Mouse (Mus musculus) liver, embryonic 12.5 days (tissue): ENCODE measurements around the gene Kcna3. TPM values are rescaled to one million over a fixed set of nuclear protein-coding genes. Genes with fewer than 3 reads are reported as not detected.

ENCODE experiments used
- ATAC-seq: fragments of 200-750 bp; cut with Nextera tagmentation; 2 replicates; pipeline ENCODE4 v1.8.0; 2017; ENCODE audit warnings: moderate number of reproducible peaks, mild to moderate bottlenecking, moderate library complexity
- H3K27ac ChIP-seq: fragments of 300-500 bp; sonication (generic); 2 replicates; pipeline ENCODE4 v1.5.1; 2016; ENCODE audit warnings: mild to moderate bottlenecking
- H3K27me3 ChIP-seq: fragments of 300-500 bp; sonication (generic); replicated peaks from 2 replicates; pipeline ENCODE4 v1.6.1; 2016; ENCODE audit warnings: mild to moderate bottlenecking, moderate library complexity
- H3K36me3 ChIP-seq: fragments of 300-500 bp; sonication (generic); 2 replicates; pipeline ENCODE4 v1.6.1; 2016; ENCODE audit warnings: mild to moderate bottlenecking, moderate library complexity
- H3K4me1 ChIP-seq: fragments of 300-500 bp; sonication (generic); 2 replicates; pipeline ENCODE4 v1.6.1; 2016
- H3K4me2 ChIP-seq: fragments of 300-500 bp; sonication (generic); 2 replicates; pipeline ENCODE4 v1.6.1; 2016; ENCODE audit warnings: mild to moderate bottlenecking, moderate library complexity
- H3K4me3 ChIP-seq: fragments of 300-500 bp; sonication (generic); 2 replicates; pipeline ENCODE4 v1.5.1; 2016; ENCODE audit warnings: mild to moderate bottlenecking, moderate library complexity
- H3K9ac ChIP-seq: fragments of 300-500 bp; sonication (generic); 2 replicates; pipeline ENCODE4 v1.6.1; 2016; ENCODE audit warnings: mild to moderate bottlenecking, moderate library complexity
- H3K9me3 ChIP-seq: fragments of 300-500 bp; sonication (generic); replicated peaks from 2 replicates; pipeline ENCODE4 v1.6.1; 2016; ENCODE audit warnings: mild to moderate bottlenecking, moderate library complexity
- WGBS: fragments of 180-500 bp; shearing (Covaris S2); methylation state at CpG from one replicate; pipeline ENCODE4 v1.1.7; 2016; ENCODE audit not compliant: insufficient replicate concordance; 5-methylcytosine and 5-hydroxymethylcytosine counted together
- polyA plus RNA-seq: library from polyadenylated mRNA; unstranded; fragments of >200 nt; fragmentation: Nextera tagmentation; extraction: Ambion mirVana; gene quantifications from 2 replicates; pipeline ENCODE4 v1.2.1, GENCODE M21; 2016

Kcna3 gene
- polyA plus RNA-seq, 1 experiment from 2014 or later, result 5.3 TPM

DNA sequence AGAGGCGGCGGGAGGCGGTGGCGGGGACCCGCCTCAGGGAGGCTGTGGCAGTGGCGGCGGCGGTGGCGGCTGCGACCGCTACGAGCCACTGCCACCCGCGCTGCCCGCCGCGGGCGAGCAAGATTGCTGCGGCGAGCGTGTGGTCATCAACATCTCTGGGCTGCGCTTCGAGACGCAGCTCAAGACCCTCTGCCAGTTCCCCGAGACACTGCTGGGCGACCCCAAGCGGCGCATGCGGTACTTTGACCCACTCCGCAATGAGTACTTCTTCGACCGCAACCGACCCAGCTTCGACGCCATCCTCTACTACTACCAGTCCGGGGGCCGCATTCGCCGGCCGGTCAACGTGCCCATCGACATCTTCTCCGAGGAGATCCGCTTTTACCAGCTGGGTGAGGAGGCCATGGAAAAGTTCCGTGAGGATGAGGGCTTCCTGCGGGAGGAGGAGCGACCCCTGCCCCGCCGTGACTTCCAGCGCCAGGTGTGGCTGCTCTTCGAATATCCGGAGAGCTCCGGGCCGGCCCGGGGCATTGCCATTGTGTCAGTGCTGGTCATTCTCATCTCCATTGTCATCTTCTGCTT, 580 bp downstream of the Kcna3 start:
- H3K27ac ChIP-seq, result no peak overlapping the region
- peak overlapping the region; percentile 92 for H3K4me2 ChIP-seq
- H3K27me3 ChIP-seq, result peaks cover 45% of the 10 kb centered on the region
- peaks cover 4% of the 10 kb centered on the region; the same call in 1 of the 2 replicates for H3K4me1 ChIP-seq
- no peaks in the 10 kb centered on the region for H3K36me3 ChIP-seq
- no peak; the same call in 1 of the 2 replicates for ATAC-seq
- H3K4me3 ChIP-seq, result peak overlapping the region; percentile 64
- WGBS, result 2% methylated on average over 55 of the region's 55 CpGs
- no peaks in the 10 kb centered on the region for H3K9me3 ChIP-seq
- peak overlapping the region; percentile 62 for H3K9ac ChIP-seq

DNA sequence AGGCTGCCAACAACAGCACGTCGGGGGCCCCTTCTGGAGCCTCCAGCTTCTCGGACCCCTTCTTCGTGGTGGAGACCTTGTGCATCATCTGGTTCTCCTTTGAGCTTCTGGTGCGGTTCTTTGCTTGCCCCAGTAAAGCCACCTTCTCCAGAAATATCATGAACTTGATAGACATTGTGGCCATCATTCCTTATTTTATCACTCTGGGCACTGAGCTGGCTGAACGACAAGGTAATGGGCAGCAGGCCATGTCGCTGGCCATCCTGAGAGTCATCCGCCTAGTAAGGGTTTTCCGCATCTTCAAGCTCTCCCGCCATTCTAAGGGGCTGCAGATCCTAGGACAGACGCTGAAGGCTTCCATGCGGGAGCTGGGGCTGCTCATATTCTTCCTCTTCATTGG, 1.1 kb downstream of the Kcna3 start:
- Histone ChIP-seq H3K9ac (no peak overlapping the region), H3K27me3 (peaks cover 45% of the 10 kb centered on the region), H3K36me3 (no peaks in the 10 kb centered on the region), H3K4me3 (peak overlapping the region; percentile 64), H3K4me2 (peak overlapping the region; percentile 92), H3K9me3 (no peaks in the 10 kb centered on the region), H3K27ac (no peak overlapping the region), H3K4me1 (peaks cover 4% of the 10 kb centered on the region; the same call in 1 of the 2 replicates)
- no peak for ATAC-seq
- 36% methylated on average over 12 of the region's 12 CpGs for WGBS

GRCm38 (mm10) chr3:107037536-107038155, 1.7 kb downstream of the Kcna3 start:
- ATAC-seq, result no peak
- H3K27me3 ChIP-seq, result peaks cover 45% of the 10 kb centered on the region
- H3K4me3 ChIP-seq, result peak overlapping the region; percentile 64
- H3K4me2 ChIP-seq, result peak overlapping the region; percentile 92
- peaks cover 4% of the 10 kb centered on the region; the same call in 1 of the 2 replicates for H3K4me1 ChIP-seq
- no peaks in the 10 kb centered on the region for H3K36me3 ChIP-seq
- H3K9me3 ChIP-seq, result no peaks in the 10 kb centered on the region
- H3K27ac ChIP-seq, result no peak overlapping the region
- WGBS, result 43% methylated on average over 16 of the region's 16 CpGs
- no peak overlapping the region for H3K9ac ChIP-seq

- peak overlapping the region; percentile 64; the same call in 1 of the 2 replicates for H3K4me3 ChIP-seq
- no peaks in the 10 kb centered on the region for H3K9me3 ChIP-seq
- H3K36me3 ChIP-seq, result no peaks in the 10 kb centered on the region
- H3K9ac ChIP-seq, result no peak overlapping the region
- H3K27me3 ChIP-seq, result peaks cover 45% of the 10 kb centered on the region
- no peak overlapping the region for H3K27ac ChIP-seq
- peak overlapping the region; percentile 92; the same call in 1 of the 2 replicates for H3K4me2 ChIP-seq
- no peak for ATAC-seq
- 35% methylated on average over 6 of the region's 6 CpGs for WGBS
- peaks cover 4% of the 10 kb centered on the region; the same call in 1 of the 2 replicates for H3K4me1 ChIP-seq
These were observed 2.2 kb downstream of the Kcna3 start for GRCm38 (mm10) chr3:107038156-107038536.

GRCm38 (mm10) chr3:107038661-107039223, 2.8 kb downstream of the Kcna3 start:
- H3K9ac ChIP-seq, result no peak overlapping the region
- peak overlapping the region; percentile 92; the same call in 1 of the 2 replicates for H3K4me2 ChIP-seq
- no peaks in the 10 kb centered on the region for H3K36me3 ChIP-seq
- no peak for ATAC-seq
- H3K27ac ChIP-seq, result no peak overlapping the region
- H3K27me3 ChIP-seq, result peaks cover 45% of the 10 kb centered on the region
- H3K9me3 ChIP-seq, result no peaks in the 10 kb centered on the region
- WGBS, result 28% methylated on average over 10 of the region's 10 CpGs
- peak overlapping the region; percentile 64; the same call in 1 of the 2 replicates for H3K4me3 ChIP-seq
- H3K4me1 ChIP-seq, result peaks cover 4% of the 10 kb centered on the region; the same call in 1 of the 2 replicates

GRCm38 (mm10) chr3:107039306-107039705, 3.3 kb downstream of the Kcna3 start:
- 0 out of 2 replicates have a peak overlapping the region, but pooled peaks have one; percentile 2 for H3K4me2 ChIP-seq
- H3K4me3 ChIP-seq, result no peak overlapping the region
- H3K36me3 ChIP-seq, result no peaks in the 10 kb centered on the region
- H3K27me3 ChIP-seq, result peaks cover 44% of the 10 kb centered on the region
- no peak overlapping the region for H3K27ac ChIP-seq
- H3K9ac ChIP-seq, result no peak overlapping the region
- no peak for ATAC-seq
- H3K4me1 ChIP-seq, result peaks cover 4% of the 10 kb centered on the region; the same call in 1 of the 2 replicates
- H3K9me3 ChIP-seq, result no peaks in the 10 kb centered on the region

DNA sequence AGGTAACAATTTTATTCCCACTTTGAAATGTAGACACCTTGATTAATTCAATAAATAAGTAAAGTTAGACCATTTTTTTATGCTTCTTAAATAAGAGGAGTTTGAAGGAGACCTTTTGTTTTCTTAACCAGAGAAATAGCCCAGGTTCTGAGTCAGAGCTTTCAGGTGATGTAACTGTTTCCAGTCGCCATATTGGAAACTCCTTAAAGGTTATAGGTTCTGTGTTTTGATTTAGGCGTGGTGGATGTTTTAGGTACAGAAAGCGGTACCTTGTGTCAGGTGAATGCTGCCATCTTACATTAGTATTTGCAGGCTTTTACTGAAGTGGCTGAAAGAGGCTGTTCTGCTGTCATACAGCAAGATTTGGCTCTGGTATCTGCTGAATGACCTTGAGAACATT, 4.4 kb downstream of the Kcna3 start:
- ATAC-seq, result no peak

GRCm38 (mm10) chr3:107041718-107042117, 5.7 kb downstream of the Kcna3 start:
- peaks cover under 1% of the 10 kb centered on the region; the same call in 1 of the 2 replicates for H3K4me1 ChIP-seq
- no peak for ATAC-seq
- H3K9me3 ChIP-seq, result no peaks in the 10 kb centered on the region
- no peak overlapping the region for H3K4me3 ChIP-seq
- no peak overlapping the region for H3K4me2 ChIP-seq
- H3K36me3 ChIP-seq, result no peaks in the 10 kb centered on the region
- 64% methylated on average over 1 of the region's 1 CpGs for WGBS
- H3K27ac ChIP-seq, result no peak overlapping the region
- H3K27me3 ChIP-seq, result peaks cover 20% of the 10 kb centered on the region
- no peak overlapping the region for H3K9ac ChIP-seq

More for the DNA sequence above, 4.4 kb downstream of the Kcna3 start:
- Histone ChIP-seq H3K9ac (no peak overlapping the region), H3K27me3 (peaks cover 33% of the 10 kb centered on the region), H3K4me1 (peaks cover 4% of the 10 kb centered on the region; the same call in 1 of the 2 replicates), H3K27ac (no peak overlapping the region), H3K4me2 (no peak overlapping the region), H3K9me3 (no peaks in the 10 kb centered on the region), H3K36me3 (no peaks in the 10 kb centered on the region), H3K4me3 (no peak overlapping the region)
- 66% methylated on average over 3 of the region's 3 CpGs for WGBS

- Histone ChIP-seq H3K9me3 (no peaks in the 10 kb centered on the region), H3K27ac (no peak overlapping the region), H3K9ac (no peak overlapping the region), H3K36me3 (no peaks in the 10 kb centered on the region), H3K4me1 (no peaks in the 10 kb centered on the region), H3K27me3 (no peaks in the 10 kb centered on the region), H3K4me2 (no peak overlapping the region), H3K4me3 (no peak overlapping the region)
- no peak for ATAC-seq
- 78% methylated on average over 1 of the region's 1 CpGs for WGBS
These were observed 25.5 kb downstream of the Kcna3 start for GRCm38 (mm10) chr3:107061468-107061867.

- Histone ChIP-seq H3K4me2 (no peak overlapping the region), H3K4me3 (no peak overlapping the region), H3K36me3 (no peaks in the 10 kb centered on the region), H3K9ac (no peak overlapping the region), H3K4me1 (no peaks in the 10 kb centered on the region), H3K27me3 (no peaks in the 10 kb centered on the region), H3K27ac (no peak overlapping the region), H3K9me3 (no peaks in the 10 kb centered on the region)
- 33% methylated on average over 1 of the region's 1 CpGs for WGBS
- no peak for ATAC-seq
These were observed 26.8 kb downstream of the Kcna3 start for GRCm38 (mm10) chr3:107062771-107063170.

- no peak overlapping the region for H3K27ac ChIP-seq
- no peaks in the 10 kb centered on the region for H3K27me3 ChIP-seq
- no peaks in the 10 kb centered on the region for H3K36me3 ChIP-seq
- H3K9ac ChIP-seq, result no peak overlapping the region
- H3K4me3 ChIP-seq, result no peak overlapping the region
- ATAC-seq, result no peak
- no peaks in the 10 kb centered on the region for H3K9me3 ChIP-seq
- no peak overlapping the region for H3K4me2 ChIP-seq
- WGBS, result 52% methylated on average over 6 of the region's 6 CpGs
- no peaks in the 10 kb centered on the region for H3K4me1 ChIP-seq
These were observed 29.6 kb downstream of the Kcna3 start for GRCm38 (mm10) chr3:107065510-107066095.
